Mouse (Mus musculus) thymus, adult 2 months (tissue): ENCODE results near the gene Pcbp1. TPM values are rescaled to one million over a fixed set of nuclear protein-coding genes. Genes with fewer than 3 reads are reported as not detected.
"Not testable (repeated sequence)": the region's sequence is repeated elsewhere in the genome, so short reads cannot be mapped to it uniquely, and the experiment has no call there.

Experiments used
- DNase-seq: peaks from one replicate; pipeline ENCODE4 v3.0.0; 2021
- H3K27ac ChIP-seq: fragments of 200-500 bp; 2 replicates; pipeline ENCODE4 v1.5.1; 2012; ENCODE audit warnings: low read length, control low read depth; ENCODE audit not compliant: control insufficient read depth, insufficient read depth
- H3K27me3 ChIP-seq: fragments of 200-500 bp; 2 replicates; pipeline ENCODE4 v1.6.1; 2012; ENCODE audit warnings: mild to moderate bottlenecking, low read length, moderate library complexity, mixed read lengths; ENCODE audit not compliant: control insufficient read depth, insufficient read depth
- H3K36me3 ChIP-seq: fragments of 200-500 bp; 2 replicates; pipeline ENCODE4 v1.6.1; 2012; ENCODE audit warnings: mild to moderate bottlenecking, low read length, moderate library complexity; ENCODE audit not compliant: control insufficient read depth, insufficient read depth
- H3K4me1 ChIP-seq: fragments of 200-500 bp; replicated peaks from 2 replicates; pipeline ENCODE4 v1.6.1; 2012; ENCODE audit warnings: low read length; ENCODE audit not compliant: control insufficient read depth, insufficient read depth
- H3K4me3 ChIP-seq: fragments of 200-500 bp; 2 replicates; pipeline ENCODE4 v1.5.1; 2012; ENCODE audit warnings: mild to moderate bottlenecking, low read length, control low read depth, moderate library complexity; ENCODE audit not compliant: control insufficient read depth, insufficient read depth
- CTCF ChIP-seq: fragments of 200-500 bp; IDR thresholded peaks from 2 replicates; pipeline ENCODE4 v1.5.1; 2012; ENCODE audit warnings: mild to moderate bottlenecking, control low read depth, low read length, moderate library complexity, borderline replicate concordance; ENCODE audit not compliant: control insufficient read depth, poor library complexity, insufficient read depth; ENCODE audit errors: extremely low read depth
- POLR2A ChIP-seq: fragments of 200-500 bp; IDR thresholded peaks from 2 replicates; pipeline ENCODE4 v1.6.1; 2012; ENCODE audit warnings: mild to moderate bottlenecking, low read length, control low read depth, moderate library complexity; ENCODE audit not compliant: control insufficient read depth, poor library complexity, insufficient read depth; ENCODE audit errors: extremely low read depth
- WGBS: fragments of 180-500 bp; shearing (Covaris S2); methylation state at CpG from one replicate; pipeline ENCODE4 v1.1.7; 2018; 5-methylcytosine and 5-hydroxymethylcytosine counted together
- polyA plus RNA-seq: library from polyadenylated mRNA; depleted of rRNA; stranded (reverse); fragments of >200 nt; gene quantifications from 2 replicates; pipeline ENCODE4 v1.2.3, GENCODE M21; 2012; rRNA removed

Pcbp1 gene
- 291 and 363 TPM in 2 replicates for polyA plus RNA-seq

GRCm38 (mm10) chr6:86526032-86526960 is at the start of gene Pcbp1:
TSS of gene Pcbp1 (minus strand) at chr6:86526321.
- under 1% methylated on average over 118 of the region's 120 CpGs for WGBS

GRCm38 (mm10) chr6:86574495-86574894 is 48.4 kb upstream of the Pcbp1 start:
- no peaks in the 10 kb centered on the region for H3K27me3 ChIP-seq
- no peak overlapping the region for H3K27ac ChIP-seq
- WGBS, result 93% methylated on average over 3 of the region's 3 CpGs
- no peaks in the 10 kb centered on the region for H3K36me3 ChIP-seq
- DNase-seq, result no peak
- H3K4me3 ChIP-seq, result no peak overlapping the region
- no peak for TF ChIP-seq CTCF
- no peak for TF ChIP-seq POLR2A
- peaks cover 16% of the 10 kb centered on the region for H3K4me1 ChIP-seq

More at GRCm38 (mm10) chr6:86526032-86526960, at the start of gene Pcbp1:
- Histone ChIP-seq H3K4me1 (peaks cover 14% of the 10 kb centered on the region), H3K4me3 (peak within 1 kb of the TSS; percentile 99), H3K27me3 (no peaks in the 10 kb centered on the region), H3K27ac (peak within 1 kb of the TSS; percentile 99), H3K36me3 (0 out of 2 replicates have a peak, but pooled peaks cover 4% of the 10 kb centered on the region)
- peak; percentile 97 for TF ChIP-seq POLR2A
- TF ChIP-seq CTCF, result no peak
- DNase-seq, result peak; percentile 94

- Histone ChIP-seq H3K27me3 (no peaks in the 10 kb centered on the region), H3K4me1 (peaks cover 24% of the 10 kb centered on the region), H3K27ac (peak overlapping the region; percentile 52; the same call in 1 of the 2 replicates), H3K36me3 (peaks cover 3% of the 10 kb centered on the region; the same call in 1 of the 2 replicates), H3K4me3 (no peak overlapping the region)
- TF ChIP-seq CTCF (no peak), POLR2A (no peak)
- WGBS, result 18% methylated on average over 9 of the region's 9 CpGs
- peak; percentile 37 for DNase-seq
These were observed 44.7 kb upstream of the Pcbp1 start for GRCm38 (mm10) chr6:86570830-86571229.

GRCm38 (mm10) chr6:86569461-86569820 is 43.3 kb upstream of the Pcbp1 start:
- no peak overlapping the region for H3K4me3 ChIP-seq
- no peak overlapping the region for H3K27ac ChIP-seq
- TF ChIP-seq CTCF (no peak), POLR2A (no peak)
- H3K4me1 ChIP-seq, result peaks cover 24% of the 10 kb centered on the region
- WGBS, result 59% methylated on average over 3 of the region's 3 CpGs
- peaks cover 12% of the 10 kb centered on the region for H3K36me3 ChIP-seq
- no peak for DNase-seq
- H3K27me3 ChIP-seq, result no peaks in the 10 kb centered on the region

- no peaks in the 10 kb centered on the region for H3K27me3 ChIP-seq
- TF ChIP-seq CTCF, result no peak
- no peak for TF ChIP-seq POLR2A
- peaks cover 24% of the 10 kb centered on the region for H3K4me1 ChIP-seq
- H3K4me3 ChIP-seq, result no peak overlapping the region
- peaks cover 15% of the 10 kb centered on the region for H3K36me3 ChIP-seq
- 82% methylated on average over 3 of the region's 3 CpGs for WGBS
- no peak for DNase-seq
- no peak overlapping the region for H3K27ac ChIP-seq
These were observed 42.8 kb upstream of the Pcbp1 start for GRCm38 (mm10) chr6:86568816-86569460.

GRCm38 (mm10) chr6:86565782-86566181 is 39.7 kb upstream of the Pcbp1 start:
- no peak for DNase-seq
- Histone ChIP-seq H3K4me1 (peaks cover 17% of the 10 kb centered on the region), H3K36me3 (peaks cover 18% of the 10 kb centered on the region), H3K27me3 (no peaks in the 10 kb centered on the region), H3K4me3 (no peak overlapping the region), H3K27ac (no peak overlapping the region)
- WGBS, result 95% methylated on average over 2 of the region's 2 CpGs
- TF ChIP-seq CTCF, result no peak
- no peak for TF ChIP-seq POLR2A

- not testable (repeated sequence) for H3K27me3 ChIP-seq, H3K4me3 ChIP-seq, H3K36me3 ChIP-seq, H3K27ac ChIP-seq, H3K4me1 ChIP-seq
- WGBS, result 91% methylated on average over 1 of the region's 1 CpGs
- DNase-seq, result peak; percentile 24
These were observed 31.1 kb upstream of the Pcbp1 start for GRCm38 (mm10) chr6:86557182-86557581.
